Mouse (Mus musculus): ENCODE data around the gene Ints12. TPM values are rescaled to one million over a fixed set of nuclear protein-coding genes. Genes with fewer than 3 reads are reported as not detected.

Gene Ints12
- polyA plus RNA-seq, 1 experiment = 6.8 TPM

- no peak overlapping the region for H3ac ChIP-seq (ENCODE audit: control insufficient read depth, insufficient read length)
- no peaks in the 10 kb centered on the region for H3K27me3 ChIP-seq (ENCODE audit: control insufficient read depth, insufficient read depth, insufficient read length)
- H3K79me2 ChIP-seq (ENCODE audit: control insufficient read depth, insufficient read depth) = peaks cover 33% of the 10 kb centered on the region
- peaks cover 14% of the 10 kb centered on the region for H3K36me3 ChIP-seq (ENCODE audit: control insufficient read depth, insufficient read depth)
- no peak overlapping the region for H3K4me3 ChIP-seq
- TF ChIP-seq CEBPB (IDR thresholded peaks at IDR 0.05; ENCODE audit: insufficient read depth, poor library complexity, severe bottlenecking) = no peak
- H3K4me2 ChIP-seq (ENCODE audit: low read depth) = no peak overlapping the region
Observed at GRCm38 (mm10) chr3:133085858-133086257, 5.8 kb upstream of the Ints12 start.

GRCm38 (mm10) chr3:133090247-133091120 lies 1.2 kb upstream of the Ints12 start:
- H3ac ChIP-seq (ENCODE audit: control insufficient read depth, insufficient read length) = peak overlapping the region; percentile 65
- no peaks in the 10 kb centered on the region for H3K27me3 ChIP-seq (ENCODE audit: control insufficient read depth, insufficient read depth, insufficient read length)
- peaks cover 70% of the 10 kb centered on the region for H3K79me2 ChIP-seq (ENCODE audit: control insufficient read depth, insufficient read depth)
- H3K4me3 ChIP-seq = peak overlapping the region; percentile 61
- no peaks in the 10 kb centered on the region for H3K36me3 ChIP-seq (ENCODE audit: control insufficient read depth, insufficient read depth)
- TF ChIP-seq MYOD1 (IDR thresholded peaks at IDR 0.05; ENCODE audit: control insufficient read depth in 1 of 3, insufficient read length in 2 of 3, low read depth in 2 of 3) (no peak), SRF (IDR thresholded peaks at IDR 0.05; ENCODE audit: control insufficient read depth, insufficient read length, low read depth) (no peak), MAX (IDR thresholded peaks at IDR 0.05; ENCODE audit: low read depth) (no peak), POLR2AphosphoS2 (IDR thresholded peaks at IDR 0.05; ENCODE audit: insufficient read length, low read depth) (no peak)
- H3K4me2 ChIP-seq (ENCODE audit: low read depth) = peak overlapping the region; percentile 90

GRCm38 (mm10) chr3:133091121-133091663 lies 448 bp upstream of the Ints12 start:
- Histone ChIP-seq H3K36me3 (ENCODE audit: control insufficient read depth, insufficient read depth) (peaks cover 2% of the 10 kb centered on the region), H3K4me3 (peak overlapping the region; percentile 61), H3K4me2 (ENCODE audit: low read depth) (peak overlapping the region; percentile 90), H3K27me3 (ENCODE audit: control insufficient read depth, insufficient read depth, insufficient read length) (no peaks in the 10 kb centered on the region), H3K79me2 (ENCODE audit: control insufficient read depth, insufficient read depth) (peaks cover 70% of the 10 kb centered on the region), H3ac (ENCODE audit: control insufficient read depth, insufficient read length) (peak overlapping the region; percentile 65)
- no peak for TF ChIP-seq REST (IDR thresholded peaks at IDR 0.05; ENCODE audit: insufficient read depth, insufficient read length)
- no peak for TF ChIP-seq POLR2AphosphoS2 (IDR thresholded peaks at IDR 0.05; ENCODE audit: insufficient read length, low read depth)
- TF ChIP-seq MAX (IDR thresholded peaks at IDR 0.05; ENCODE audit: low read depth) = no peak
- no peak for TF ChIP-seq USF1 (IDR thresholded peaks at IDR 0.05; ENCODE audit: low read depth)
- TF ChIP-seq TCF12 (IDR thresholded peaks at IDR 0.05; ENCODE audit: insufficient read depth, poor library complexity, severe bottlenecking) = no peak
- no peak for TF ChIP-seq MYOD1 (IDR thresholded peaks at IDR 0.05; ENCODE audit: control insufficient read depth in 1 of 3, insufficient read length in 2 of 3, low read depth in 2 of 3)
- TF ChIP-seq CEBPB (IDR thresholded peaks at IDR 0.05; ENCODE audit: insufficient read depth, poor library complexity, severe bottlenecking) = no peak
- no peak for TF ChIP-seq POLR2A (IDR thresholded peaks at IDR 0.05; ENCODE audit: insufficient read length, low read depth)
- TF ChIP-seq MYOG (IDR thresholded peaks at IDR 0.05; ENCODE audit: control insufficient read depth in 1 of 3, insufficient read depth in 1 of 3, insufficient read length in 2 of 3, low read depth in 2 of 3) = no peak
- TF ChIP-seq SRF (IDR thresholded peaks at IDR 0.05; ENCODE audit: control insufficient read depth, insufficient read length, low read depth) = no peak
- no peak for TF ChIP-seq E2F4 (IDR thresholded peaks at IDR 0.05; ENCODE audit: insufficient read depth)
- TF ChIP-seq TCF3 (IDR thresholded peaks at IDR 0.05; ENCODE audit: insufficient read length, low read depth) = no peak

- Histone ChIP-seq H3K36me3 (ENCODE audit: control insufficient read depth, insufficient read depth) (peaks cover 12% of the 10 kb centered on the region), H3ac (ENCODE audit: control insufficient read depth, insufficient read length) (peak overlapping the region; percentile 65), H3K4me3 (peak overlapping the region; percentile 61), H3K79me2 (ENCODE audit: control insufficient read depth, insufficient read depth) (peaks cover 64% of the 10 kb centered on the region), H3K27me3 (ENCODE audit: control insufficient read depth, insufficient read depth, insufficient read length) (no peaks in the 10 kb centered on the region), H3K4me2 (ENCODE audit: low read depth) (peak overlapping the region; percentile 82)
- TF ChIP-seq POLR2AphosphoS2 (IDR thresholded peaks at IDR 0.05; ENCODE audit: insufficient read length, low read depth) = no peak
- no peak for TF ChIP-seq CEBPB (IDR thresholded peaks at IDR 0.05; ENCODE audit: insufficient read depth, poor library complexity, severe bottlenecking)
- TF ChIP-seq POLR2A (IDR thresholded peaks at IDR 0.05; ENCODE audit: insufficient read length, low read depth) = no peak
- no peak for TF ChIP-seq TCF3 (IDR thresholded peaks at IDR 0.05; ENCODE audit: insufficient read length, low read depth)
- TF ChIP-seq USF1 (IDR thresholded peaks at IDR 0.05; ENCODE audit: low read depth) = no peak
- no peak for TF ChIP-seq TCF12 (IDR thresholded peaks at IDR 0.05; ENCODE audit: insufficient read depth, poor library complexity, severe bottlenecking)
- TF ChIP-seq REST (IDR thresholded peaks at IDR 0.05; ENCODE audit: insufficient read depth, insufficient read length) = no peak
- TF ChIP-seq E2F4 (IDR thresholded peaks at IDR 0.05; ENCODE audit: insufficient read depth) = no peak
- no peak for TF ChIP-seq SRF (IDR thresholded peaks at IDR 0.05; ENCODE audit: control insufficient read depth, insufficient read length, low read depth)
- no peak for TF ChIP-seq MAX (IDR thresholded peaks at IDR 0.05; ENCODE audit: low read depth)
- TF ChIP-seq MYOD1 (IDR thresholded peaks at IDR 0.05; ENCODE audit: control insufficient read depth in 1 of 3, insufficient read length in 2 of 3, low read depth in 2 of 3) = no peak
- TF ChIP-seq MYOG (IDR thresholded peaks at IDR 0.05; ENCODE audit: control insufficient read depth in 1 of 3, insufficient read depth in 1 of 3, insufficient read length in 2 of 3, low read depth in 2 of 3) = no peak
Observed at GRCm38 (mm10) chr3:133092274-133092853, 724 bp downstream of the Ints12 start.

GRCm38 (mm10) chr3:133092936-133093335 lies 1.3 kb downstream of the Ints12 start:
- Histone ChIP-seq H3K79me2 (ENCODE audit: control insufficient read depth, insufficient read depth) (peaks cover 60% of the 10 kb centered on the region), H3K4me2 (ENCODE audit: low read depth) (peak overlapping the region; percentile 82), H3K27me3 (ENCODE audit: control insufficient read depth, insufficient read depth, insufficient read length) (no peaks in the 10 kb centered on the region), H3ac (ENCODE audit: control insufficient read depth, insufficient read length) (no peak overlapping the region), H3K36me3 (ENCODE audit: control insufficient read depth, insufficient read depth) (peaks cover 18% of the 10 kb centered on the region), H3K4me3 (peak overlapping the region; percentile 61)
- no peak for TF ChIP-seq MYOG (IDR thresholded peaks at IDR 0.05; ENCODE audit: control insufficient read depth in 1 of 3, insufficient read depth in 1 of 3, insufficient read length in 2 of 3, low read depth in 2 of 3)

All from myocyte (in vitro differentiated cells).